Mouse (Mus musculus) embryonic fibroblast, embryonic 13.5 days (primary cell): ENCODE measurements around the gene Tenm4. TPM values are rescaled to one million over a fixed set of nuclear protein-coding genes. Genes with fewer than 3 reads are reported as not detected.

ENCODE experiments used
- H3K27ac ChIP-seq: 2 replicates; pipeline ENCODE4 v1.5.1; 2012; ENCODE audit warnings: low read length, control low read depth, inconsistent platforms; ENCODE audit not compliant: insufficient read depth
- H3K4me1 ChIP-seq: 2 replicates; pipeline ENCODE4 v1.6.1; 2011; ENCODE audit warnings: low read length; ENCODE audit not compliant: control insufficient read depth, insufficient read depth
- H3K4me3 ChIP-seq: 2 replicates; pipeline ENCODE4 v1.5.1; 2011; ENCODE audit warnings: mild to moderate bottlenecking, control low read depth, low read length; ENCODE audit not compliant: insufficient read depth
- CTCF ChIP-seq: IDR thresholded peaks from 2 replicates; pipeline ENCODE4 v1.5.1; 2011; ENCODE audit warnings: mild to moderate bottlenecking, control low read depth, low read length, moderate library complexity, borderline replicate concordance; ENCODE audit not compliant: insufficient read depth
- POLR2A ChIP-seq: IDR thresholded peaks from 2 replicates; pipeline ENCODE4 v1.6.1; 2011; ENCODE audit warnings: low read depth, mild to moderate bottlenecking, control low read depth, low read length, moderate library complexity
- polyA plus RNA-seq: library from polyadenylated mRNA; stranded (reverse); fragments of >200 nt; gene quantifications from 2 replicates; pipeline ENCODE4 v1.2.4, GENCODE M21; 2011; ENCODE audit warnings: low read depth; ENCODE audit not compliant: missing spikeins, insufficient read length

The Tenm4 gene
- polyA plus RNA-seq, 1 experiment, result 17.3 TPM

DNA sequence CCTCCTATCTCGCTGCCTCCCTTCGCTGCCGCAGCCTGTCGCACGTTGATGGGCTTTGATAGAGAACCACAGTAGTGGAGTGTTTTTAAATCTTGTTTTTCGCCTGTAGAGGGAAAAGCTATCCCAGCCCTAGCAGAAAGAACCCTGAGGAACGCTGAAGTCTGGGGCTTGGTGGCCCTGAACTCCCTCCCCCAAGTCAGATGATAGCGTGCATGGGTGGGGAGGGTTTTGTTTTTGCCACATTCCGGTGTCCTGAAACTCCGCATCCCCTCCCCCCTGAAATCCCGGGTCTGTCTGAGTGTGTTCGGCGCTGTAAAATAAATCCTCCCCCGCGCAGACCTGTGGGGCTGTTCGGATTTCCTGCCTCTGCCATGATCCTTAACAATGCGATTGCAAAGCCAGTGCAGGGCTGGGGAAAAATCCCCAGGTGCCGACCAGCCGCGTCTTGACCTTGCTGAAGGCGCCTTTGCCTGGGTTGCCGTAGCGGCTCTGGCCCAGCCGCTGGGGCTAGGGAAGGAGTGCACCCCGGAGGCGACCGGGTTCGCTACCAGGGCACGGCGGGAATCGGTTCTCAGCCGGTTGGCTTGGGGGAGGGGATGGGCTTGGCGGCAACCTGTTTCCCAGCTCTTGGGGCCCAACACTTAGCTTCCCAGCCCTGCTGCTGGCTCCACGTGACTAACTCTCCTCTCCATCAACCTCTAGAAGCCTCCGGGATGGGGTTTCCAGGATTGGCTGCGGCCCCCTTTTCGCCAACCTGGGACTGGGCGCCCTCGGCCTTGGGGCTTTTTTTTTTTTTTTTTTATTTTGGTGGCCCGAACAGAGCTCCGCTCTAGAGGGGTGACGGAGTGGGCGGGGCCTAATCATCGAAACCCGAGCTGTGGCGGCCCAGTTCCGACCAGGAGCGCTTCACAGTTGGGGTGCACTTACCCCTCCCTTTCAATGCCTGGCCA is 41.8 kb downstream of the Tenm4 start:
- H3K27ac ChIP-seq, result no peak overlapping the region
- TF ChIP-seq CTCF (no peak), POLR2A (no peak)
- no peaks in the 10 kb centered on the region; the same call in 1 of the 2 replicates for H3K4me1 ChIP-seq
- peak overlapping the region; percentile 38 for H3K4me3 ChIP-seq

DNA sequence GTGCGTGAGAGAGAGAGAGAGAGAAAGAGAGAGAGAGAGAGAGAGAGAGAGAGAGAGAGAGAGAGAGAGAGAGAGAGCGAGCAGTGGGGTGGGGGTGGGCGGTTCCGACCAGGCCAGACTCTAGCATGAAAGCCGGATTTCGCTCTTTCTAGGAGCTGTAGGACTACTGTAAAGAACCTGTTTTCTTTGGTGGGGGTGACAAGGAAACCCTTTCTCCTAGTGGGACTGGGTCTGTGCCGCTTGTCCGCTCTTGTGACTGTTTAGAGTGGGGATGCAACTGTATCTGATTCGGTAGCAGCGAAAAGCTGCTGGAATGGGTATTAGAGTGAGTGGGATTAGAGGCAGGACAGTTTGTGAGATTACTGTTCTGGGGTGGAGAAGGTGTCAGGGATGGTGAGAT is 42.7 kb downstream of the Tenm4 start:
- H3K4me3 ChIP-seq, result no peak overlapping the region; the same call in 1 of the 2 replicates
- TF ChIP-seq POLR2A (no peak), CTCF (no peak)
- H3K4me1 ChIP-seq, result no peaks in the 10 kb centered on the region; the same call in 1 of the 2 replicates
- H3K27ac ChIP-seq, result no peak overlapping the region

- Histone ChIP-seq H3K4me3 (no peak overlapping the region), H3K4me1 (no peaks in the 10 kb centered on the region; the same call in 1 of the 2 replicates), H3K27ac (no peak overlapping the region)
- TF ChIP-seq CTCF, result no peak
Observed at GRCm38 (mm10) chr7:96214876-96215275, 43.8 kb downstream of the Tenm4 start.

- no peak overlapping the region for H3K27ac ChIP-seq
- H3K4me1 ChIP-seq, result no peaks in the 10 kb centered on the region; the same call in 1 of the 2 replicates
- TF ChIP-seq POLR2A, result no peak
- no peak for TF ChIP-seq CTCF
- no peak overlapping the region for H3K4me3 ChIP-seq
Observed at GRCm38 (mm10) chr7:96215894-96216509, 45.0 kb downstream of the Tenm4 start.

DNA sequence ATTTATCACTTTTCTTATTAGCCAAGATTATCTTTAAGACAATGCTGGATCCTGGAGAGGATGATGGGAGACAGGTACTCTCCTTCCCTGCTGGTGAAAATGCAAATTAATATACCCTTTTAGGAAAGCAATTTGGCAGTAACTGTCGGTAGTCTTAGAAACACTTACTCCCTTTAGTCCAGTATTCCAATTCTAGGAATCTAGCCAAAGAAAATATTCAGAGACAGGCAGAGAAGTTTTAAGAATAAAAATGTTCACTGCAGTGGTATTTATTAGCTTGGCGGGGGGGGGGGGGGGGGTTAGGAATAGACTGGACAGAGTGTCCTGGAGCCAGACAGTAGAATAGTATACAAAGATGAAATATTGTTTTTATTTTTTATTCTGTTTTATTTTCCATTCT is 48.3 kb downstream of the Tenm4 start:
- Histone ChIP-seq H3K4me1 (no peaks in the 10 kb centered on the region), H3K4me3 (no peak overlapping the region), H3K27ac (no peak overlapping the region)
- TF ChIP-seq POLR2A (no peak), CTCF (no peak)

DNA sequence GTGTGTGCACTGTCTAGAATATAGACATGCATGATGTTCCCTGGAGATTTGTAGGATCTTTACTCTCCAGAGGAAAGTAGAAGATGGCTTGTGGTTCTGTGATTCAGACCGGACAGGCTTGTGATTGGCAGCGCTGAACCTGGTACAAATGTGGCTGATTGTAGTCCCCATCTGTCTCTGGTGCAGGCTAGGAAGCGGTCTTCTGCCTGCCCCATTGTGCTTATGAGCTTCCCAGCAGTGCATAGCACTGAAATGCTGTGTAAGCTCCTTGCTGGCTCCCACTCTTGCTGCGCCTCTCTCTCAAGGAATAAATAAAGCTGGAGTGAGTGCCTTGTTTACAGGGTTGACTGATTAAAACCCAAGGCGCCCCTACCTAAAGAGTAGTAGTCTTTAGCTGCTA is 49.6 kb downstream of the Tenm4 start:
- Histone ChIP-seq H3K4me3 (no peak overlapping the region), H3K27ac (no peak overlapping the region)

DNA sequence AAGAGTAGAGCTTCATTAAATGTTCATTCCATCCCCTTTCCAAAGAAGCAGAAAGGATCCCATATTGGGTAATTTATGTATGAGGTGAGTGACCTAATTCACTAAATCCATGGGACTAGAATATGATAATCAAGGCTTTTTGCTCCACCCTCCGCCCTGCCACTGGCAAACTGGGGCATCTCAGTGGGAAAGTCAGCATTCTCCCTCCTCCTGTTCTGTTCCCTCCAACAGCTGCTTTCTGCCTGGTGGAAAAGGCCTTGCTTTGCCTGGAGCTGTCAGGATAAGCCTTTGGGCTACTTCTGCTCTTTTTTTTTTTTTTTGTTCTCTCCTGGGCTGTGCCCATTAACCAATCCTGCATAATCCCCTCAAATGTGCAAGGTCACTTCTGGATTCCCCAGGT is 51.5 kb downstream of the Tenm4 start:
- TF ChIP-seq POLR2A (no peak), CTCF (no peak)
- Histone ChIP-seq H3K4me1 (no peaks in the 10 kb centered on the region), H3K4me3 (no peak overlapping the region), H3K27ac (no peak overlapping the region)

More for the DNA sequence above, 49.6 kb downstream of the Tenm4 start:
- TF ChIP-seq CTCF, result no peak
- no peak for TF ChIP-seq POLR2A
- H3K4me1 ChIP-seq, result no peaks in the 10 kb centered on the region

- no peaks in the 10 kb centered on the region for H3K4me1 ChIP-seq
- no peak overlapping the region for H3K27ac ChIP-seq
- H3K4me3 ChIP-seq, result no peak overlapping the region
- TF ChIP-seq CTCF (no peak), POLR2A (no peak)
Observed at GRCm38 (mm10) chr7:96228562-96229268, 57.7 kb downstream of the Tenm4 start.

GRCm38 (mm10) chr7:96230006-96230719 is 59.1 kb downstream of the Tenm4 start:
- Histone ChIP-seq H3K4me3 (no peak overlapping the region), H3K4me1 (no peaks in the 10 kb centered on the region), H3K27ac (no peak overlapping the region)
- TF ChIP-seq POLR2A (no peak), CTCF (no peak)
